Mouse (Mus musculus) small intestine, adult 2 months (tissue): ENCODE results near the gene Zfp326.

Experiments used
- CTCF ChIP-seq: fragments of 200-500 bp; IDR thresholded peaks from 2 replicates; pipeline ENCODE4 v1.5.1; 2012; ENCODE audit warnings: low read depth, mild to moderate bottlenecking, control low read depth, inconsistent platforms, low read length, moderate library complexity, mixed read lengths; ENCODE audit not compliant: insufficient replicate concordance, insufficient read length; ENCODE audit errors: extremely low read depth
- POLR2A ChIP-seq: fragments of 200-500 bp; IDR thresholded peaks from 2 replicates; pipeline ENCODE4 v1.6.1; 2012; ENCODE audit warnings: low read depth, mild to moderate bottlenecking, control low read depth, inconsistent platforms, low read length, moderate library complexity

GRCm38 (mm10) chr5:105861616-105862015, 14.7 kb upstream of the Zfp326 start:
- TF ChIP-seq POLR2A: no peak
- no peak for TF ChIP-seq CTCF
